Mouse (Mus musculus): Measurements from ENCODE around the gene Rps6kb2.

Gene Rps6kb2

DNA sequence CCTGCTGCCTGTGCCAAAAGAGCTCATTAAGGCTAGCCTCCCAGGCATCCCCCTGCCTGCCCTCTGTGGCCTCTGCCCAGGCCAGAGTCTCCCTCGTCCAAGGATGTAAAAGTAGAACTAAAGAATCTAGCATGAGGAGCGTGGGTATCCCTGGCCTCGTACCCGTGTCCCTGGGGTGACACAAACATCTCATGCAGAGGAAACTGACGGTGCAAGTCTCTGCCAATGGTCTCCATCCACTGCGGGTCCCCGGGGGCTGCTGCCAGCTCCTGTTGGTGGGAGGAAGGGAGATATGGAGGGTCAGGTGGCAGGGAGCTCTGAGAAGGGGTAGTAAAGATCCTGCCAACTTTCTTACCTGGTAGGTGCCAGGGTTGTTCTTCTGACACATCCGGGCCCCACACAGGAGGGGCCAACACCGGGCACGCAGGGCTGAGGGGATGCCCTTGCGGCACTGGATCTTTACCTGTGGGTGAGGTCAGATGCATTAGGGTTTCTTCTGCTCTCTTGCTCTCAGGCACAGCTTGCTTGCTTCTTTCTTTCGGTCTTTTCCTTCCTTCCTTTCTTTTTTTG is 26.0 kb upstream of the Rps6kb2 start:
- no peak for DNase-seq (ENCODE audit: low spot score in 2 of 2)

DNA sequence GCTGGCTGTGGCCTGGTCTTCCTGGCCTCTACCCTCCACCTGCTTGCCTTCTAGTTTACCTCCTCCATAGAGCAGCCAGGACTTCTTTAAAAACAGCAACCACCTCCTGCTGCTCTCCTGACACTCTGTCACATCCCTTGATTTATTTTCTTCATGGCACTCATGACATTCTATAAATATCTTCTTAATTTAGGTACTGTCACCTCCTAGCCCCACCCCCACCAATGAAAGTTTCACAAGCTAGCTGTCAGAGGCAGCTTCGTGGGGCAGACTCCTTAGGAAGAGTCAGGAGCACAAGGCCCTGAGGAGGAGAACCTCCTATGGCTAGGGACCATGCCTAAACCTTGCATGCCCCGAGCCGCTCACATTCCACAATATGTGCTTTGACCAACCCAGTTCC is 24.1 kb upstream of the Rps6kb2 start:
- no peak for DNase-seq (ENCODE audit: low spot score in 2 of 2)

DNA sequence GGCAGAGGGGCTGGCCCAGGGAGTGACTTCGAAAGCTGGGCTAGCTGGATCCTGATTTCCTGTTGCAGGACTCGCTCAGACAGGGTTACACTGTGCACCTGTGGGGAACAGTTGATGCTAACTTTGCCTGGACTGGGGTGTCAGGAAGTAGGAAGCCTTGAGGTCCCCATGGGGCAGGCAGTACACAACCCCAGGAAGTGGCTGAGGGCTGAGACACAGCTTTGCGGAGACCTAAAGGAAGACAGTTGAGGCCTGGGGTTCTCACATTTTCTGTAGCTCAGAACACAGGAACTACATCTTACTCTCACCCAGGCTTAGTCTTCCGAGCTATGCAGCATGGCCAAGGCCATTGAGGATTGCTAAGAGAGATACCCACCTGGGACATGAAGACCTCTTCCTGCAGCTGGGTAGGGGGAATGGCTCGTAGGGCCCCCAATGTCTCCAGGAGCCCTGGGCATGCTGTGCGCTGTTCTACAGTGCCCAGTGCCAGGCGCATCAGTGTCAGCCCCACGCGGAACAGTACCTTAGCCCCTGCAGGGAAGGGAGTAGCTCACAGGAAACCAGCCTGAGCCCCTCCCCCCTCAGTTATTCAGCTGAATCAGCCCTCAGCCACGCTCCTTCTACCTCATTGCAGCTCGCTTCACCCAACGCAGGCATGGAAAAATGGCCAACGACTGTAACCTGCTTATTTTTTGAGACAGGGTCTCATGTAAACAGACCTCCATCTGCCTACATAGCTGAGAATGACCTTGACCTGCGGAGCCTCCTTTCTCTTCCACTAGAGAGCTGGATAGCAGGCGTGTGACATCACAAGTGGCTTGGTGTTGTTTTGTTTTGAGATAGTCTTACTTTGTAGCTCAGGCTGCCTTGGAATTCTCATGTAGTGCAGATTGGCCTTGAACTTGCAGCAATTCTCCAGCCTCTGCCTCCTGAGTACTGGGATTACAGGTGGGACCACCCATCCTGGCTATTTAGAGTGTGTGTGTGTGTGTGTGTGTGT is 22.1 kb upstream of the Rps6kb2 start:
- DNase-seq (ENCODE audit: low spot score in 2 of 2) = no peak

DNA sequence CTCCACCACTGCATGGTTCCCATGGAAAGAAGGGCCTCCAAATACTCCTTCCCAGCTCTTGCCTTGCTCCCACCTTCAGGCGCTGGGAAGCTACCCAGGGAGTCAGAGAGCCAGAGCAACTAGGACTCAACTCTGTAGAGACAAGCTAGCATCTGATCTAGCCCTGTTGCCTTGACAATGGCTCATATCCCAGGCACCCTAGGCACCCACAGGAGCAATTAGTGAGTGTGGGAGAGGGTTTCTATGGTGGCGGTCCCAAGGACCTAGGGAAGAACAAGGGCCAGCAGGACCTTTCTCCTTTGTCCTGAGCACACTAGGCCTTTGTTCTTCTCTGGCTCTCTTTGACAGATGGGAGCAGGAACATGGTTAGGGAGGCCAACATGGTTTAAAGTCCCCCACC is 20.5 kb upstream of the Rps6kb2 start:
- DNase-seq (ENCODE audit: low spot score in 2 of 2) = no peak

DNA sequence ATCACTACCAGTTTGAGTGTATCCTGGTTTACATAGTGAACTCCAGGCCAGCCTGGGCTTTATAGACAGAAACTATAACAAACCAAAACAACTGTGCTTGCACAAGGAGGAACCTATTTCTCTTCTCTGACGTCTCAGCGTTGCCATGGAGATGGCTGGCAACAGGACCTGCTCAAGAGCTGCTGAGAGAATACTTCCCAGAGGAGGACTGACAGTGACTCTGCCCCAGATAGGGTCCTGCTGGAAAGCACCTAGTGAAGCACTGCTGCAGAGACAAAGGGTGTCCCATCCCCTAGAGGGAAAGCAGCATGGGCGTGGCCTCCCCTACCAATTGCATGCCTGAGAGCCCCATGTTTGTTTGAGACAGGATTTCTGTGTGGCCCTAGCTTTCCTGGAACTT is 18.7 kb upstream of the Rps6kb2 start:
- DNase-seq (ENCODE audit: low spot score in 2 of 2) = peak in 1 of 2 experiments; percentile 83

DNA sequence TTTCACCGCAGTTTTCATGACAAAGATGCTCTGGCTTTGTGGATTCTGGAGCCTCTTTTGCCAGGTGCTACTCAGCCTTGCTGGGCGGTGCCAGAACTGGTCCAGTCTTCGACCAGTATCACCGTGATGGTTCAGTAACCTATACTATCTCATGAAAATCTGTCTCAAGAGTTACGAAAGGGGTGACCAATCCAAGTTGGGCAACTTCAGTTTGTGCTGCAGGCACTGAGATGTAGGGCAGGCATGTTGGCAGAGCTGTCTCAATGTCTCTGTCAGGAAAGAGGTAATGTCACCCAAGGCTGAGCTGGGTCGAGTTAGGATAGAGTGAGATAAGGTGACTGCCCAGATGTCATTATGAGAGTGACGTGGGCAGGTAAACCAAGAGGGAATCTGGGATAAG is 17.3 kb upstream of the Rps6kb2 start:
- no peak for DNase-seq (ENCODE audit: low spot score in 2 of 2)

DNA sequence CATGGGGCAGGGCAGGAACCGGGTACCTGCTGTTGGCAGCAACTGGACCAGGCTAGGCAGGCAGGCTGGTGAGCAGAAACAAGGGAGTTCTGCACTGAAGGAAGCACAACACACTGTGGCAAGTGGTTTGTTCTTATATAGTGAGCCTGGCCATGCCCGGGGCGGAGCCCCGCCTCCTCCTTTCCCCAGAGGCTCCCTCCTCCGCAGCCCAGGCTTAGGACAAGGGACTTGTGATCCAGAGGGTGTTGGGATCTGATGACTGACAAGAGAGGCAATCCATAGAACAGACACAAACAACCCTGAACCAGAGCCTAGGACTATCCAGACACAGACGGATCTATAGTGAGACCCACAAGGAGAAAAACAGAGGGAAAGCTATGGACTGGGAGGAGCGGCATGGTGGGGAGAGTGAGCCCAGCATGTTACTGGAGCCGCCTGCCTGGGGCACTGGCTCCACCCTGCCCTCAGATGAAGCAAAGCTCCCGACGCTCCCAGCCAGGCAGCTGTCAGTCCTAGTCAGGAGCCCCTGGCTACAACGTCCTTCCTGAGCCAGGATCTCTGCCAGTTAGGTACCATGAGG is 12.3 kb upstream of the Rps6kb2 start, which contains the start of gene Carns1:
TSS of gene Carns1 (minus strand) at position 112 of the 580 bp plus-strand sequence.
- DNase-seq (ENCODE audit: low spot score in 2 of 2) = peak in 1 of 2 experiments; percentile 53

DNA sequence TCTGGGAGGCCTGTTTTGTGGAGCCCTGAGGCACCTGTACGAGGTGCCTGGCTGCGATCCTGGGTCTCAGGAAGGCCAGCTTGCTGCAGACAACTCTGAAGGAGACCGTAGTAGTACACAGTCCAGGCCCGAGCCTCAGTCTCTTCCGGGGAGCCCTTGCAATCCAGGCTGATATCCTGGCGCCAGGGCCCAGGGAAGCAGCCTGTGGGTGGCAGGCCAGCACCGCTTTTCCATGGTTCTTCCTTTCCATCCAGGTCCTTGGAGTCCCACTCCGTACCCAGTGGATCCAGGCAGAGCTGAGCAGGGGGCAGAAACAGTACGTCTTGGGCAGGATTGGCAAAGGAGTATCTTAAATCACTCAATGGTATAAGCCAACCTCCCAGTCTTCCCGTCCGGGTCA is 9.8 kb upstream of the Rps6kb2 start:
- no peak for DNase-seq (ENCODE audit: low spot score in 2 of 2)

DNA sequence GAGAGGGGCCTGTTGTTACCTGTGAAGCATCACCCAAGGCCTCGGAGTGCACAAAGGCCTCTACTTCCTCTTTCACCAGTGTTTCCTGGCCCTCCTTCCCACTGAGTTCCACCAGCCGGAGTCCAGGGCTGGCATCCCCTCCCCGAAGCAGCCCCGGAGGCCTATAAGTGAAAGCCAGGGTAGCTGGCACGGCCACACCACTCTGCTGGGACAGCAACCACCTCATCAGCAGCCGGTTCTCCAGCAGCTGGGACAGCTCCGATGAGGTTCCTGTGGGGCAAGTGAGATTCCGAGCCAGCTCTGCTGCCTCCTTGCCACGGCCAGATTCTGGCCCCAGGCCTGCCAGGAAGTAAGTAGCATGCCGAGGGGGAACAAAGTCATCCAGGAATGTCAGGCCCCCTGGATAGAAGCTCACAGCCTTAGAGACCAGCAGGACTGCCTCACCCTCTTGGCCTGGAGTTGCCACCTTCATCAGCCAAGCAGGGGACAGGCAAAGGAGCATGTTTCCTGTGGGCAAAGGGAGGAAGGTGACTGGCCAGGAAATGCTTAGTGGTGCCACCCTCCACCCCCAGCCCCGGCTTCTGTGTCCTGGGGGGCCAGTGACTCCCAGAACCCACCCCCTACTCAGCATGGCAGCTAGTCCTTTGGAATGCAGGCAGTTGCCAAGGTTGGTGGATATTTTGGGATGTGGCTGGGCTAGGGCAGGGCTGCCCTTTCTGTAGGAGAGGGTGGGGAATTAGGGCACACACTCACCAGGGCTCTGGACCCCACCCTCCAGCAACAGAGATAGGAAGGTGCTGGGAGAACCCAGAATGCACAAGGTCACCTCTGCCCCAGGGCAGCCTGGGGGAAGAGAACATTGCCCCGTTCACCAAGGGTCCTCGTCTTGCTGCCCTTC is 8.5 kb upstream of the Rps6kb2 start:
- DNase-seq (ENCODE audit: low spot score in 2 of 2) = no peak

DNA sequence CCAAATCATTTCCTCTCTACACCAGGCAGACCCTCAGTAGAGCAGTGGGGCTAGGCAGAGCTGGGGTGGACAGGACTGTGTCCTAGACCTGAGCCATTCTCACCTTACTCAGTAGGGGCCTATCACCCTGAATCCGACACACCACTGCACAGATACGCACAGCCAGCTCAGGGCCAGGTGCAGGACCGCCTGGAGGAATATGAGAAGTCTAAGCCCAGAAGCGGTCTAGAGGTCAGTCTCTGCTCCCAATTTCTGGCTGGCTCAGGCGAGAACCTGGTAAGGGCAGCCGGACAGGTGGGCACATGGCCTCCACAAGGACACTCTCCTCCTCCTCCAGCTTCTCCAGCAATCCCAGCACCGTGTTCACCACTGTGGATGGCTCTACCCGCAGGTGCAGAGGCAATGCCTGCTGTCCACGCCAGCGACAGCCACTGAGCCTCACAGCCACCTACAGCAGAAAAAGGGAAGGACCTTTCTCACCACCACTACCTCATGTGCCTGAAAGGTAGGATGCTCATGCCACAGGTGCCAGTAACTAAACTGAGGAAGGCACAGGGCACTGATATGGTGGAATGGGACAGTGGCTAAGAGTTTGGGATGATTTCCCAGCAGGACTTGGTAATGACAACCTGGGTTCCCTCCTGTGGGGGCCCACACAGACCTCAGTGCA is 7.7 kb upstream of the Rps6kb2 start:
- no peak for DNase-seq (ENCODE audit: low spot score in 2 of 2)

DNA sequence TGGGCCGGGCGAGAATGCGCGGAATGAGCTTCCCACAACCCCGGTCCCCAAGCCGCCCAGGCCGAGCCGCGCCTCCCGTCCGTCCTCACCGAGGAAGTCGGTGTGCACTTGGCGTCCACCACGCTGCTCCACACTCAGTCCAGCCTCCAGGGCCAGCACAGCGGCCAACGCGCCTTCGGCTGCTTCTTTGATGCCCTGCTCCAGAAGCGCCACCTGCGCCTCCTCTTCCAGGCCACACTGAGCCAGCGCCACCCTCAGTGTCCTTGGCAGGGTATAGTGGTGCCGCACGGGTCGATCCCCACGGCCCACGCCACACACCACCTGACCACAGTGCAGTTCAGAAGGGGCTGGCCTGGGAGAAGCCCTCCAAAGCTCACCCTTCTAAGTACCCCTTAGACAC is 6.7 kb upstream of the Rps6kb2 start:
- no peak for DNase-seq (ENCODE audit: low spot score in 2 of 2)

DNA sequence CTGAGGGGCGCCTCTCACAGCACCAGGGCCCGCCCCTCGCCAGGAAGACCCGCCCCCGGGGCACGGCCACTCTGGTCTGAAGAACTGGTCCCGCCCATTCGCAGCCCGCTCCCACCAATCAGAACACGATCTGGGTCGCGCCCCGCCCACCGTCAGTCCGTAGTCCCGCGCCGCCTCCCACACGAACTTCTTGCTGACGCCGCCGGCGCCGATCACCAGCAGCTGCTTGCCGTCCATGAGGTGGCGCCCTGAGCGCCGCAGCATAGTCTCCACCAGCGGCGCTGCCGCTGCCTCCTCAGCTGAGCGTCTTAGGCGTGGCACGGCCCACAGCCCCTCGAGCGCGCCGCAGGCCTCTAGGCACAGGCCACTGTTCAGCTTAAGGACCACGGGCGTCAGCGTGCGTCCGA is 6.2 kb upstream of the Rps6kb2 start:
- DNase-seq (ENCODE audit: low spot score in 2 of 2) = peak; percentile 98 to 100

DNA sequence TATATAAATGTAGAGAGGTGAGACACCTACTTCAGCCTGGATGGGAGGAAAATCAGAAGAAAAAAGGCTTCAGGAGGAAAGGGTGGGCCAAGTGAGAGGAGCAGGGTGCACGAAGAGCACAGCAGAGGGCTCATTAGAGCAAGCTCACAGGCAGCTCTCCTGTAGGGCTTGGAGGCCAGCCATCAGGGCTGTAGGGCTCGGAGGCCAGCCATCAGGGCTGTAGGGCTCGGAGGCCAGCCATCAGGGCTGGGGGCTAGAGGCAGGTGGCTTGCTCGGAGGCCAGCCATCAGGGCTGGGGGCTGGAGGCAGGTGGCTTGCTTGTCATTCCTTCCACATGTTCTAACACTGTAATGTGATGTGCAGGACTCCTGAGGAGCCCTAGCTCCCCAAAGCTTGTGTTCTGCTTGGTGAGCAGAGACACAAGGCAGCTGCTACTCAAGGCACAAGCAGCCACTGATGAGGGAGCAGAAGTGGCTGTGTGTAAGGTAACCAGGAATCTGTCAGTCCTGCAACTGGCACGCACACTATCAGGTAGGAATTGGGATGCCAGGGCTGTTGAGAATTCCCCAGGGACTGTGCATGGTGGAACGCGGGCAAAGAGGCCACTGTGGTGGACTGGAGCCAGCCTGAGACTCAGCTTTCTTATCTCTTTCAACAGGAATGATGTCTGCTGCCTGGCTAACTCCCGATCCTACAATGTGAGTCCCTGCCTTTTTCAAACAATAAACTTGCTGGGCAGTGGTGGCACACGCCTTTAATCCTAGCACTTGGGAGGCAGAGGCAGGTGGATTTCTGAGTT is 3.7 kb upstream of the Rps6kb2 start:
- DNase-seq (ENCODE audit: low spot score in 2 of 2) = no peak

DNA sequence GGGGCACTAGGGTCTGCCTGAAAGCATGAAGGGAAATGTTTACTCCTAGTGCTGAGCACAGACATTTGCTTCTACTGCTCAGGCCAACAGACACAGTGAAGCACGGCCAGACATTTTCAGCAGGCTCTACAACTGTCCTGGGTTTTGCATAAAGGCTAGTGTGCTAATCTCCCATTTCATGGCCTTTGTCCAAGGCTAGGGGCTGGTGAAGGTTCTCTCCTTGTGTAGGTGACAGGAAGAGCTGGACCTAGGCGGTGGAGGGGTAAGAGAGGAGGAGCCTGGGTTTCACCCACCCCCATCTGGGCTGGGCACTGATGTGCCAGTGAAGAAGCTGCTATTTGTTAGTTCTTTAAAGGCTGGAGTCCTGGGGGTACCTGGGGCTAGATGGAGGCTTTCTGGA is 1.6 kb upstream of the Rps6kb2 start:
- DNase-seq (ENCODE audit: low spot score in 2 of 2) = no peak

DNA sequence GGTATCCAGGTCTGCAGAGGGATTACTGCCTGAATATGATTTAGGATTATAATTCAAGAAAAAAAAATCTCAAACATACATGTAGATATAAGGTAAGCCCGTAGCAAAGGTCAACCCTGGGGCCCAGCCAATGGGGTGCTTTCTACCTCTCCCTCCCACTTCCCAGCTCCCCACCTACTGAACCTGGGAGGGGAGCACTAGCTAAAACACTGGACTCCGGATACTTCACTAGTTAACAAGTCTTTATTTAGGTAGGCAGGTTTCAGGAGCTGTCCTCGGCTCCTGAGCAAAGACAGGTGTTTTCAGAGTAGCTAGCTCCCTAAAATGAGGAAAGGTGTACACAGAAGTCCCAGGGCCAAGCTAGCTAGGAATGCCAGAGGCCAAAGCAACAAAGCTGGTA is 946 bp upstream of the Rps6kb2 start:
- DNase-seq (ENCODE audit: low spot score in 2 of 2) = no peak

DNA sequence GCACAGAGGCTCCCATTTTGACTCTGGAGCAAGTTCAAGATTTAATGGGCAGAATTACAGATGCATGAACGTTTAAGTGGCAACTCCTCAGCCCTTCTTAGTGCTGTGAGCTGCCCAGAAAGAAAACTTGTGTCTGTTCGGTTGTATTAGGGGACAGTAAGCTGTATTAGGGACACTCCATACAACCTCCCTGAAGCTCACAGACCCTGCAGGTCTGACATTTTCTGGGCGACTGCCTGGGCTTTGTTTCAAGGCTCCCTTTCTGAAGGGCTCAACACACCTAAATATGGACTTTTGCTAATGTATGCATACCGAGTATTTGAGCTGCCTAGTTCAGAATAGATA is 361 bp upstream of the Rps6kb2 start:
- no peak for DNase-seq (ENCODE audit: low spot score in 2 of 2)

DNA sequence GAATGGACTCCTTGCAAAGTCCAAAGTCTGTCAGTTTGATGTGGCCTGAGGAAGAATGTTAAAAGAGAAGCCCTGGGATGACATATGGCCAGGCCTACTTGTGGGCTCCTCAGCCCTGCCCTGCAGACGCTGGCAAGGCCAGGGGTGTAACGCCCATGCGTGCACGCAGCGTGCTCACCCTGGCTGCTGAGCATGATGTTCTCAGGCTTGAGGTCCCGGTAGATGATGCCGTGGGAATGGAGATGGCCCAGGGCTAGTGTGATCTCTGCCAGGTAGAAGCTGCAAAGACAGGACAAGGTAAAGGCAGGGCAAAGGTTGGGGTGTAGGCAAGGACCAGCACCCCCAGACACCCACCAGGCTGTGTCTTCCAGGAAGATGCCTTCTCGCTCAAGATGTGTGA is 4.1 kb downstream of the Rps6kb2 start:
- no peak for DNase-seq (ENCODE audit: low spot score in 2 of 2)

DNA sequence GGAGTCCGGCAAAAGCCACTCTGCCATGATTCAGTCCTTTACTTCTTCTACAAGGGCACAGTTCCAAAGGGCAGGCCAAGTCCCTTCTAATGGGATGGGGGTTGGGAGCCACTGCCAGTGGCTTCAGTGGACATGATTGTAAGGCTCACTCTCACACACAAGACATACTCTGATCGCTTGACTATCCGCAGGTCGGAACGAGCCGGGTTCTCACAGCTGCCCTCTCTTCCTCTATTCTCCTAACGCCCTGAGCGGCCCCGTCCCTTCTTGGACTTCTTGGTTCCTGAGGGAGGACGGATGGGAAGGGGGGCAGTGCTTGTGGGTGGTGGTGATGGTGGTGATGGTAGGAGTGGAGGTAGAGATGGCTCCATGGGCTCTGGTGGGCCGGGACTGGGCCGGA is 6.4 kb downstream of the Rps6kb2 start:
- DNase-seq (ENCODE audit: low spot score in 2 of 2) = no peak

DNA sequence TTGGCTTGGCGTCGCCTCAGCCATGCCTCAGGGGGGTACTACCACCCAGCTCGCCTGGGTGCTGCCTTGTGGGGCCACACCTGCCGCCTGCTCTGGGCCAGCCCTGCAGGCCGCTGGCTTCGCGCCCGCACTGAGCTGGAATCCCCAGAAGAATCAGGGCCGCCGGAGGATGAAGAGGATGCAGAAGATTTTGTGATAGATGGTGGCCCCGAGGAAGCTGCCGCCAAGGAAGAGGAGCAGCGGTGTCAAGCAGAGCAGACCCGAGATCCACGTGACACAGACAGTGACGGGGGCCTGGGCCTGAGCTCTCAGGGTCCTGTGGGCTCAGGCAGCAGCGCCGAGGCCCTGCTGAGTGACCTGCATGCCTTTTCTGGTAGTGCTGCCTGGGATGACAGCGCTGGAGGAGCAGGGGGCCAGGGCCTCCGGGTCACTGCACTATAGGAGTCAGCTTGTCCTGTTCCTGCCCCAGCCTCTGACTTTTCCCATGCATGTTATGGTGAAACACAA is 7.0 kb downstream of the Rps6kb2 start:
- DNase-seq (ENCODE audit: low spot score in 2 of 2) = no peak
